Mouse (Mus musculus) olfactory bulb, adult 2 months (tissue): ENCODE data around the gene Nup35.

Experiments used
- CTCF ChIP-seq: fragments of 200-500 bp; IDR thresholded peaks from 2 replicates; pipeline ENCODE4 v1.5.1; 2012; ENCODE audit warnings: low read depth, mild to moderate bottlenecking, low read length, moderate library complexity; ENCODE audit not compliant: insufficient read depth
- POLR2A ChIP-seq: fragments of 200-500 bp; IDR thresholded peaks from 2 replicates; pipeline ENCODE4 v1.6.1; 2012; ENCODE audit warnings: mild to moderate bottlenecking, low read depth, low read length, moderate library complexity; ENCODE audit not compliant: insufficient read depth

- TF ChIP-seq CTCF = no peak
- no peak for TF ChIP-seq POLR2A
These were observed 17.2 kb upstream of the Nup35 start for GRCm38 (mm10) chr2:80599850-80600249.
